Mouse (Mus musculus) retina, postnatal 7 days (tissue): ENCODE measurements around the gene Xlr5c.
"Not testable (repeated sequence)": the region's sequence is repeated elsewhere in the genome, so short reads cannot be mapped to it uniquely, and the experiment has no call there.

Source experiments
- DNase-seq: peaks from one replicate; pipeline ENCODE4 v3.0.0-alpha.2; 2012; ENCODE audit warnings: low read depth, low spot score

The Xlr5c gene

GRCm38 (mm10) chrX:73292876-73293275 is at the start of gene Xlr5c, which contains the start of gene Xlr5a:
Gene Xlr5c, minus strand, starts transcription at chrX:73292976.
Gene Xlr5a, minus strand, starts transcription at chrX:73292976.
- DNase-seq, result not testable (repeated sequence)

- DNase-seq, result no peak
These were observed 49.7 kb upstream of the Xlr5c start, which contains the start of gene Zfp275 for GRCm38 (mm10) chrX:73342483-73342895. Gene Zfp275, plus strand, starts transcription at chrX:73342621.

- DNase-seq, result no peak
These were observed 49.3 kb upstream of the Xlr5c start for GRCm38 (mm10) chrX:73342068-73342467.

DNA sequence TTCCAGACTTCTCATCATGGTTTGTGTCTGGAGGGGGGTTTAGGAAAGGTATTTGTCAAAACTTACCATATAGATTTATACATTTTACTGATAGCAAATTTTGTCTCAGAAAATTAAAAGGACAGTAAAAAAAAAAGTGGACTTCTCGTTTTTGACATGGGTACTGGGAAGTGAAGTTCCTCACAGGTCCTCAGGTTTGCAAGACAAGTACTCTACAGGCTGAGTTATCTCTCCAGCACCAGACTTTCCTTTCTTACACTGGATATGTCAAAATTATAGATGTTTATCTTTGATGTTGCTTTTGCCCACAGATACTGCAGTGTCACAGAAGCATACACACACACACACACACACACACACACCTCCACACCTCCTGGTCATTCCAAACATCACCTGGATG is 48.7 kb upstream of the Xlr5c start:
- DNase-seq, result no peak

- no peak for DNase-seq
These were observed 44.0 kb upstream of the Xlr5c start, which contains the start of gene Gm45015 for GRCm38 (mm10) chrX:73336740-73337139. Gene Gm45015, minus strand, starts transcription at chrX:73336840.

DNA sequence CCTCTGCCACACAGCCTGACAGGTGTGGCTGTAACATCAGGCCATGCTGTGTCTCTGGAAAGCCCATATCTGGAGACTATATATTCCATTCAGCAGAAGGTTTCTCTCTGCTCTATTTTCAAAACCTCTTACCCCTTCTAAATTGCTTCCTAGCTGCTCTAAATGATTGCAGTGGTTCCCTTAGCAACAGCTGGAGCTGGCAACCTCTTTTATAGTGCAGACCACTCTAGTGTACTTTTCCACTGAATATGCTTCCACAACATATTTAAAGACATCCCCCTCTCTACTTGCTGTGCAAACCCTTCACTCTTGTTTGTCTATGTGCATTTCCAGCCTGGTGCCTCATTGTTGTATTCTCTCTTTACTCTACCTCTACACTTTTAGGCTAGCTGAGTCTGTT is 40.8 kb upstream of the Xlr5c start:
- DNase-seq, result no peak

DNA sequence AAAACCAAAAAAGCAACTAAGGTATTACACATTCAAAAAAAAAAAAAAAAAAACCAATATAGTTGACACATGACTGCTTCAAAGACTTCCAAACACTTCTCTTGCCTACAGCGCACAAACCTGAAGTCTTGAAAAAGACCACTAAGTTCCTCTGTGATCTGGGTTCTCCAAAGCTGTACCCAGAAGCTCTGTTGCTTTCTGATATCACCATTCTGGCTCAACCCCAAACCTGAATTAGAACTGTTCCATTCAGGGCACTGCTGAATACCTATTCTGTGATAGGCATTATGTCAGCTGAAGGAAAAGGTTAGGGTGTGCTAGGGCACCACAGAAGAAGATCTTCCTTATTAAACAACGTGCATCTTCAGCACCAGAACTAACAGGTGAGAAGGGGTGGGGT is 34.4 kb upstream of the Xlr5c start:
- no peak for DNase-seq

DNA sequence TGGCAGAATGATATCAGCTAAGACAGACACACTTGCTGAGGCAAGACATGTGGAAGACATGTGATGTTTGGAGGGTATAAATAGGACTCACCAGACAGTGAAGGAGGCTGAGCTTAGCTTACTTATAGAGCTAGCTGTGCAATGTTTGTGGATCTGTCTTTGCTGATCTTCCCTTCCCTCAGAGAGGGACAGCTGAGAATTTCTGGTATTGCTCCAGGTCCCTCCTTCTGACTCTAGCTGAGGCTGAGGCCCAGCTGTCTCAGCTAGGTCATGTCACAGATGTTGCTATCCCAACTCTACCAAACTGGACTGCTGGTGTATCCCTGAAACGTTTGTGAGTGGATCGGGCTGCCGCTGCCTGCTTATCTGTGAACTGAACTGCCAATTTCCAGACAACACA is 28.3 kb upstream of the Xlr5c start:
- DNase-seq, result no peak

GRCm38 (mm10) chrX:73312522-73312921 is 19.7 kb upstream of the Xlr5c start:
- peak; percentile 11 for DNase-seq

- DNase-seq, result not testable (repeated sequence)
These were observed 3.0 kb upstream of the Xlr5c start for GRCm38 (mm10) chrX:73295745-73296144.

DNA sequence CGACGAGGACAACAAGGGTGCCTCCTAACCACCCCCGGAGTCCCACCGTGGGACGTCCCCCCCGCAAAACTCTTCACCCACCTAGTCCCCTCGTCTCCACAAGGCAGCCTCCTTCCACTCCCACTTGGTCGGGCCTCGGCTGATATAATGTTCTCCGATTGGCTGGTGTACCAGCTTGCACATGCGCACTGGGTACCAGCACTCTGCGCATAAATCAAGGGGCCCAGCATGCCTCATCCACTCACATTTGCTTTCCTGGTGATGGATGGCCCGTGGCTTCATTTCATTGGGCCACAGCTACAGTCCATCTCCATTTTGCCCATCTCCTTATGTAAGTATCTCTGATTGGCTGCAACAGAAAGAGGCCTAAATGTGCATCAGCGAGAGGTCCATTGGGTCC is 27.5 kb downstream of the Xlr5c start, which contains the start of gene Xlr3c:
Gene Xlr3c, minus strand, starts transcription at position 121 of the 400 bp plus-strand sequence.
- not testable (repeated sequence) for DNase-seq

DNA sequence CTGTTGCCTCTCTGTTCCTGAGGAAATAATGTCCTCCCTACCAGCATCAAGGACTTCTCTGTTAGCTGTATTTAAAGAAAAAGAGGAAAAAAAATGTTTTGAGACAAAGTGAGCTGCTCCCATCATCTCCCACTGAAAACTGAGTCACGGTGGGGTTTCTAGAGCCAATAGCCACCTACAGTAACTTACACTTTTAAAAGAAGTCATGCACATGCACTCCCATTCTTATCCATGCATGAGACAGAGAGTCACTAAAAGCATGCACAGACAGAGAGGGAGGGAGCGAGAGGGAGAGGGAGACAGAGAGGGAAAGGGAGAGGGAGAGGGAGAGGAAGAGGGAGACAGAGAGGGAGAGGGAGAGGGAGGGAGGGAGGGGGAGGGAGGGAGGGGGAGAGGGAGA is 30.3 kb downstream of the Xlr5c start:
- not testable (repeated sequence) for DNase-seq

- DNase-seq, result not testable (repeated sequence)
These were observed 49.9 kb downstream of the Xlr5c start, which contains the start of gene Xlr4c for GRCm38 (mm10) chrX:73242821-73243325. Gene Xlr4c, minus strand, starts transcription at chrX:73243130.
